14 mouse cellular contexts compared by ENCODE assay signal in the genomic region with DNA sequence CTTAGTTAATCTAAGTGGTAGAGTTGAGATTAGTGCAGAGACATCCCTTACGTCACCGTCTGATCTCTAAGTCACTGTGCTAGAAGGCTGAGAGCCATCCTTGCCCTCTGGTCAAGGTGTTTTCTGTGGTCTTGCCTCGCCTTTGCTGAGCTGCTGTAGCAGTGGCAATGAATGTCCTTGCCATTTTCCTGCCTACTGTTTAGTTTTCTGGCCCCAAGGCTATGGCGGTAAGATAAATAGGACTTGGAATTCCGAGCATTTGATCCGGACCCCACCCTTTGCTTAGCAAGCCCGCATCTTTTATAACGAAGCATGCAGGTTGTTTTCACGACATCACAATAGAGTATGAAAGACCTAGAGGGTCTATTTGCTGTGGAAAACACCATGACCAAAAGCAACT. TPM values are rescaled to one million over a fixed set of nuclear protein-coding genes. Genes with fewer than 3 reads are reported as not detected.
"Had no signal": no experiment of that assay in that cellular context is flagged by ENCODE, and none has a peak within 500 bp of the region (broad histone marks: within the 10 kb centered on the region; RNA-seq: fewer than 3 reads in every experiment).

No protein-coding gene starts in this region.

- H3K9ac ChIP-seq: liver, embryonic 14.5 days; neural tube, embryonic 15.5 days had no signal

- H3K27me3 ChIP-seq: neural tube, embryonic 15.5 days had no signal

- H3K36me3 ChIP-seq: neural tube, embryonic 15.5 days had no signal

- H3K9me3 ChIP-seq: neural tube, embryonic 15.5 days had no signal

- H3K4me2 ChIP-seq: neural tube, embryonic 15.5 days had no signal

- H3K27ac ChIP-seq: kidney, postnatal 0 days; liver, embryonic 14.5 days; neural tube, embryonic 15.5 days had no signal

- H3K4me3 ChIP-seq: myocyte; neural tube, embryonic 15.5 days had no signal

- ATAC-seq: lung, postnatal 0 days had no signal

- DNase-seq: kidney, adult 11 months; kidney, adult 9 months; kidney, postnatal 36 days; lung, adult 18-20 months; lung, postnatal 36 days; midbrain, embryonic 14.5 days; thymus, adult 2 months; thymus, postnatal 25 days had no signal

RNA-seq across cellular contexts. Expression of gene Plpp3, which starts 38.1 kb away (rescaled TPM):
- total RNA-seq: megakaryocyte progenitor cell, adult 5-6 weeks had no signal
